Mouse (Mus musculus): Measurements from ENCODE around the gene Pdia6.
A peak's percentile ranks its signal among the peaks of the same experiment; 100 is the strongest.

The Pdia6 gene

GRCm38 (mm10) chr12:17241614-17242013 is 24.7 kb upstream of the Pdia6 start:
- DNase-seq (ENCODE audit: low read depth, low spot score): no peak
- Histone ChIP-seq H3K36me3 (ENCODE audit: control insufficient read depth, insufficient read depth, low read length, poor library complexity, severe bottlenecking) (no peaks in the 10 kb centered on the region), H3K27me3 (ENCODE audit: control insufficient read depth, insufficient read depth, low read length, poor library complexity, severe bottlenecking) (no peaks in the 10 kb centered on the region)

GRCm38 (mm10) chr12:17242041-17242440 is 24.3 kb upstream of the Pdia6 start:
- Histone ChIP-seq H3K36me3 (ENCODE audit: control insufficient read depth, insufficient read depth, low read length, poor library complexity, severe bottlenecking) (no peaks in the 10 kb centered on the region), H3K27me3 (ENCODE audit: control insufficient read depth, insufficient read depth, low read length, poor library complexity, severe bottlenecking) (no peaks in the 10 kb centered on the region)
- no peak for DNase-seq (ENCODE audit: low read depth, low spot score)

- no peak for DNase-seq (ENCODE audit: low read depth, low spot score)
- H3K27me3 ChIP-seq (ENCODE audit: control insufficient read depth, insufficient read depth, low read length, poor library complexity, severe bottlenecking): no peaks in the 10 kb centered on the region
- no peaks in the 10 kb centered on the region for H3K36me3 ChIP-seq (ENCODE audit: control insufficient read depth, insufficient read depth, low read length, poor library complexity, severe bottlenecking)
Observed at GRCm38 (mm10) chr12:17250962-17251361, 15.4 kb upstream of the Pdia6 start.

GRCm38 (mm10) chr12:17253069-17253468 is 13.3 kb upstream of the Pdia6 start:
- Histone ChIP-seq H3K36me3 (ENCODE audit: control insufficient read depth, insufficient read depth, low read length, poor library complexity, severe bottlenecking) (no peaks in the 10 kb centered on the region), H3K27me3 (ENCODE audit: control insufficient read depth, insufficient read depth, low read length, poor library complexity, severe bottlenecking) (no peaks in the 10 kb centered on the region)
- DNase-seq (ENCODE audit: low read depth, low spot score): peak; percentile 77

GRCm38 (mm10) chr12:17255602-17256001 is 10.7 kb upstream of the Pdia6 start:
- H3K36me3 ChIP-seq (ENCODE audit: control insufficient read depth, insufficient read depth, low read length, poor library complexity, severe bottlenecking): no peaks in the 10 kb centered on the region
- H3K27me3 ChIP-seq (ENCODE audit: control insufficient read depth, insufficient read depth, low read length, poor library complexity, severe bottlenecking): no peaks in the 10 kb centered on the region
- DNase-seq (ENCODE audit: low read depth, low spot score): no peak

- no peaks in the 10 kb centered on the region for H3K36me3 ChIP-seq (ENCODE audit: control insufficient read depth, insufficient read depth, low read length, poor library complexity, severe bottlenecking)
- peak; percentile 78 for DNase-seq (ENCODE audit: low read depth, low spot score)
- no peaks in the 10 kb centered on the region for H3K27me3 ChIP-seq (ENCODE audit: control insufficient read depth, insufficient read depth, low read length, poor library complexity, severe bottlenecking)
Observed at GRCm38 (mm10) chr12:17256905-17257304, 9.4 kb upstream of the Pdia6 start.

GRCm38 (mm10) chr12:17258431-17258830 is 7.9 kb upstream of the Pdia6 start:
- Histone ChIP-seq H3K27me3 (ENCODE audit: control insufficient read depth, insufficient read depth, low read length, poor library complexity, severe bottlenecking) (no peaks in the 10 kb centered on the region), H3K36me3 (ENCODE audit: control insufficient read depth, insufficient read depth, low read length, poor library complexity, severe bottlenecking) (no peaks in the 10 kb centered on the region)
- no peak for DNase-seq (ENCODE audit: low read depth, low spot score)

- DNase-seq (ENCODE audit: low read depth, low spot score): no peak
- Histone ChIP-seq H3K36me3 (ENCODE audit: control insufficient read depth, insufficient read depth, low read length, poor library complexity, severe bottlenecking) (no peaks in the 10 kb centered on the region), H3K27me3 (ENCODE audit: control insufficient read depth, insufficient read depth, low read length, poor library complexity, severe bottlenecking) (no peaks in the 10 kb centered on the region)
Observed at GRCm38 (mm10) chr12:17261005-17261404, 5.3 kb upstream of the Pdia6 start.

- peak; percentile 41 for DNase-seq (ENCODE audit: low read depth, low spot score)
- H3K27me3 ChIP-seq (ENCODE audit: control insufficient read depth, insufficient read depth, low read length, poor library complexity, severe bottlenecking): no peaks in the 10 kb centered on the region
- no peaks in the 10 kb centered on the region for H3K36me3 ChIP-seq (ENCODE audit: control insufficient read depth, insufficient read depth, low read length, poor library complexity, severe bottlenecking)
Observed at GRCm38 (mm10) chr12:17263881-17264280, 2.5 kb upstream of the Pdia6 start.

- H3K27me3 ChIP-seq (ENCODE audit: control insufficient read depth, insufficient read depth, low read length, poor library complexity, severe bottlenecking): no peaks in the 10 kb centered on the region
- no peaks in the 10 kb centered on the region for H3K36me3 ChIP-seq (ENCODE audit: control insufficient read depth, insufficient read depth, low read length, poor library complexity, severe bottlenecking)
- DNase-seq (ENCODE audit: low read depth, low spot score): no peak
Observed at GRCm38 (mm10) chr12:17264826-17265225, 1.5 kb upstream of the Pdia6 start.

GRCm38 (mm10) chr12:17266673-17266990 is 287 bp downstream of the Pdia6 start:
- no peaks in the 10 kb centered on the region for H3K27me3 ChIP-seq (ENCODE audit: control insufficient read depth, insufficient read depth, low read length, poor library complexity, severe bottlenecking)
- H3K36me3 ChIP-seq (ENCODE audit: control insufficient read depth, insufficient read depth, low read length, poor library complexity, severe bottlenecking): no peaks in the 10 kb centered on the region
- no peak for DNase-seq (ENCODE audit: low read depth, low spot score)

GRCm38 (mm10) chr12:17267316-17267715 is 971 bp downstream of the Pdia6 start:
- no peaks in the 10 kb centered on the region for H3K36me3 ChIP-seq (ENCODE audit: control insufficient read depth, insufficient read depth, low read length, poor library complexity, severe bottlenecking)
- H3K27me3 ChIP-seq (ENCODE audit: control insufficient read depth, insufficient read depth, low read length, poor library complexity, severe bottlenecking): no peaks in the 10 kb centered on the region
- DNase-seq (ENCODE audit: low read depth, low spot score): no peak

GRCm38 (mm10) chr12:17271272-17271671 is 4.9 kb downstream of the Pdia6 start:
- peaks cover 1% of the 10 kb centered on the region; the same call in 1 of the 2 replicates for H3K36me3 ChIP-seq (ENCODE audit: control insufficient read depth, insufficient read depth, low read length, poor library complexity, severe bottlenecking)

GRCm38 (mm10) chr12:17273841-17274240 is 7.5 kb downstream of the Pdia6 start:
- H3K27me3 ChIP-seq (ENCODE audit: control insufficient read depth, insufficient read depth, low read length, poor library complexity, severe bottlenecking): no peaks in the 10 kb centered on the region
- H3K36me3 ChIP-seq (ENCODE audit: control insufficient read depth, insufficient read depth, low read length, poor library complexity, severe bottlenecking): peaks cover 7% of the 10 kb centered on the region
- no peak for DNase-seq (ENCODE audit: low read depth, low spot score)

More at GRCm38 (mm10) chr12:17271272-17271671, 4.9 kb downstream of the Pdia6 start:
- no peaks in the 10 kb centered on the region for H3K27me3 ChIP-seq (ENCODE audit: control insufficient read depth, insufficient read depth, low read length, poor library complexity, severe bottlenecking)
- DNase-seq (ENCODE audit: low read depth, low spot score): peak; percentile 77

GRCm38 (mm10) chr12:17288496-17288895 is 22.2 kb downstream of the Pdia6 start:
- H3K36me3 ChIP-seq (ENCODE audit: control insufficient read depth, insufficient read depth, low read length, poor library complexity, severe bottlenecking): no peaks in the 10 kb centered on the region
- DNase-seq (ENCODE audit: low read depth, low spot score): no peak

GRCm38 (mm10) chr12:17289060-17289459 is 22.7 kb downstream of the Pdia6 start:
- DNase-seq (ENCODE audit: low read depth, low spot score): no peak
- Histone ChIP-seq H3K27me3 (ENCODE audit: control insufficient read depth, insufficient read depth, low read length, poor library complexity, severe bottlenecking) (no peaks in the 10 kb centered on the region), H3K36me3 (ENCODE audit: control insufficient read depth, insufficient read depth, low read length, poor library complexity, severe bottlenecking) (no peaks in the 10 kb centered on the region)

More at GRCm38 (mm10) chr12:17288496-17288895, 22.2 kb downstream of the Pdia6 start:
- no peaks in the 10 kb centered on the region for H3K27me3 ChIP-seq (ENCODE audit: control insufficient read depth, insufficient read depth, low read length, poor library complexity, severe bottlenecking)

All from splenic B cell, adult 2 months (primary cell).